Mouse (Mus musculus): ENCODE results near the gene Etv6. TPM values are rescaled to one million over a fixed set of nuclear protein-coding genes. Genes with fewer than 3 reads are reported as not detected.

Gene Etv6
- total and polyA plus RNA-seq, 3 experiments = 12.6 to 25.9 TPM; not detected in 1

DNA sequence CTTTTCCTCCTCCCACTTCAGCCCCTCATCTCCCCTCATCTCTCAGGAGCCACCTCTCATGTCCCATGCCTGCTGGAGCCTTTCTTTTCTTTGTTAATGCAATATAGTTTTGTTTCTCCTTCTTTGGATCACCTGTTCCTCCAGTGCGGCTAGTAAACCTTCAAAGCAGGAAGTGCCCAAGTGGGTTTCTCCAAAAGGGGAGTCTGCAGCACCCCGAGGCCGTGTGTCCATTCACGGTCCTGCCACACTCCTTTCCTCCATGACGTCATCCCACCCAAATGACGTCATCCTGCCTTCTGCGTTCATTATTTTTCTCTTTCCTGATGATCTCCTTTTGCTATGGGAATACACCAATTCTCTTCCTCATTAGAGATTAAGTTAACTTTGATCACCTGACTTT is 20.1 kb downstream of the Etv6 start:
- no peaks in the 10 kb centered on the region for H3K27me3 ChIP-seq (ENCODE audit: control insufficient read depth in 1 of 2, insufficient read depth in 2 of 2, low read length in 2 of 2)
- peaks cover 67% of the 10 kb centered on the region for H3K79me2 ChIP-seq (ENCODE audit: control insufficient read depth, insufficient read depth, low read length, poor library complexity)
- H3K36me3 ChIP-seq (ENCODE audit: control insufficient read depth in 1 of 2, insufficient read depth in 2 of 2, low read length in 2 of 2) = peaks cover 0 to 9% of the 10 kb centered on the region in 2 experiments; a peak in 2 of 4 replicates
- no peak overlapping the region for H3K4me3 ChIP-seq (ENCODE audit: control insufficient read depth in 1 of 2, insufficient read depth in 1 of 2, low read depth in 2 of 2, low read length in 2 of 2)
- H3K9ac ChIP-seq (ENCODE audit: control insufficient read depth, low read depth, low read length, poor library complexity, severe bottlenecking) = no peak overlapping the region
- no peak for DNase-seq (ENCODE audit: low read depth, low spot score)
- no peak for TF ChIP-seq E2F4 (IDR thresholded peaks at IDR 0.05; ENCODE audit: borderline replicate concordance, low read depth, low read length)
- TF ChIP-seq ELF1 (IDR thresholded peaks at IDR 0.05; ENCODE audit: low read depth, low read length) = no peak
- TF ChIP-seq GATA1 (IDR thresholded peaks at IDR 0.05; ENCODE audit: low read depth, low read length) = no peak
- no peak for TF ChIP-seq SIN3A (IDR thresholded peaks at IDR 0.05; ENCODE audit: low read length)
- TF ChIP-seq POLR2A (IDR thresholded peaks at IDR 0.05; ENCODE audit: control insufficient read depth in 1 of 2, insufficient read depth in 1 of 2, low read depth in 1 of 2, low read length in 2 of 2, poor library complexity in 1 of 2) = no peak
- no peak for TF ChIP-seq CHD1 (IDR thresholded peaks at IDR 0.05; ENCODE audit: low read depth, low read length)
- TF ChIP-seq EP300 (IDR thresholded peaks at IDR 0.05; ENCODE audit: low read depth in 1 of 2, low read length in 2 of 2) = no peak
- TF ChIP-seq MYC (IDR thresholded peaks at IDR 0.05; ENCODE audit: low read depth, low read length) = no peak
- no peak for TF ChIP-seq USF2 (IDR thresholded peaks at IDR 0.05; ENCODE audit: borderline replicate concordance in 1 of 2, insufficient read depth in 1 of 2, low read depth in 1 of 2, low read length in 2 of 2)
- no peak for TF ChIP-seq MEF2A (IDR thresholded peaks at IDR 0.05; ENCODE audit: extremely low read depth, insufficient replicate concordance, low read depth, low read length, poor library complexity, severe bottlenecking)
- no peak for TF ChIP-seq UBTF (IDR thresholded peaks at IDR 0.05; ENCODE audit: borderline replicate concordance, insufficient read depth, low read depth, low read length)
- TF ChIP-seq KAT2A (conservative IDR thresholded peaks at IDR 0.05; ENCODE audit: low read depth, low read length) = no peak
- no peak for TF ChIP-seq MXI1 (IDR thresholded peaks at IDR 0.05; ENCODE audit: low read depth, low read length)
- no peak overlapping the region for H3K27ac ChIP-seq (ENCODE audit: control insufficient read depth, low read depth, low read length)
- no peaks in the 10 kb centered on the region for H3K4me1 ChIP-seq (ENCODE audit: control insufficient read depth in 1 of 2, insufficient read depth in 2 of 2, low read length in 2 of 2)
- H3K9me3 ChIP-seq (replicated peaks; ENCODE audit: insufficient read depth, low read length) = no peaks in the 10 kb centered on the region

DNA sequence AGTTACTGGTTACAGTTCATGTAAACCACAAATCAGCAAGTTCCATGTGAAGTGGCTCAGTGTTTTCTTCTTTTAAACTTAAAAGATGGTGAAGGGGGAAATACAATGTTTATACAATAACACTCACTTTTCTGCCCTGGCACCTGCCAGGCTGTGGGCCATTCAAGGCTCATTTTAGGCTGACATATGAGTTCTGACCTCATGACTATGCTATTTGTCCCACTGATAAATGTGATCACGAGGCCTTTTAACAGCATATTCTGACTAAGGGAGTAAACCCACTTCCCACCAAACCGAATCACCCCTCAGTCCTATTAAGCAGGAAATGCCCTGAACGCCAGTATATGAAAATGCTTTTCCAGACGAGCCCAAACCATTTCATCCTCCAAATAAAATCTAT is 23.0 kb downstream of the Etv6 start:
- H3K9ac ChIP-seq (ENCODE audit: control insufficient read depth, low read depth, low read length, poor library complexity, severe bottlenecking) = no peak overlapping the region
- H3K27me3 ChIP-seq (ENCODE audit: control insufficient read depth in 1 of 2, insufficient read depth in 2 of 2, low read length in 2 of 2) = no peaks in the 10 kb centered on the region
- H3K36me3 ChIP-seq (ENCODE audit: control insufficient read depth in 1 of 2, insufficient read depth in 2 of 2, low read length in 2 of 2) = peaks cover 0 to 9% of the 10 kb centered on the region in 2 experiments; a peak in 2 of 4 replicates
- H3K9me3 ChIP-seq (replicated peaks; ENCODE audit: insufficient read depth, low read length) = no peaks in the 10 kb centered on the region
- H3K79me2 ChIP-seq (ENCODE audit: control insufficient read depth, insufficient read depth, low read length, poor library complexity) = peaks cover 51% of the 10 kb centered on the region
- no peaks in the 10 kb centered on the region for H3K4me1 ChIP-seq (ENCODE audit: control insufficient read depth in 1 of 2, insufficient read depth in 2 of 2, low read length in 2 of 2)
- no peak overlapping the region for H3K4me3 ChIP-seq (ENCODE audit: control insufficient read depth in 1 of 2, insufficient read depth in 1 of 2, low read depth in 2 of 2, low read length in 2 of 2)
- TF ChIP-seq POLR2A (IDR thresholded peaks at IDR 0.05; ENCODE audit: control insufficient read depth in 1 of 2, insufficient read depth in 1 of 2, low read depth in 1 of 2, low read length in 2 of 2, poor library complexity in 1 of 2) = no peak
- TF ChIP-seq ETS1 (IDR thresholded peaks at IDR 0.05; ENCODE audit: low read depth, low read length) = no peak
- no peak for TF ChIP-seq GABPA (IDR thresholded peaks at IDR 0.05; ENCODE audit: low read depth, low read length)
- TF ChIP-seq ZNF384 (IDR thresholded peaks at IDR 0.05; ENCODE audit: low read depth, low read length) = no peak
- TF ChIP-seq JUND (IDR thresholded peaks at IDR 0.05; ENCODE audit: low read depth, low read length) = no peak
- no peak for TF ChIP-seq MAZ (IDR thresholded peaks at IDR 0.05; ENCODE audit: low read depth, low read length)
- TF ChIP-seq MXI1 (IDR thresholded peaks at IDR 0.05; ENCODE audit: low read depth, low read length) = no peak
- no peak for TF ChIP-seq TAL1 (IDR thresholded peaks at IDR 0.05; ENCODE audit: low read length)
- H3K27ac ChIP-seq (ENCODE audit: control insufficient read depth, low read depth, low read length) = no peak overlapping the region
- DNase-seq (ENCODE audit: low read depth, low spot score) = no peak
